Mouse (Mus musculus) right cerebral cortex, postnatal 4 days (tissue): ENCODE data around the gene Ak2.

ENCODE experiments used
- DNase-seq: peaks from one replicate; pipeline ENCODE4 v3.0.0-alpha.2; 2022

Ak2 gene

GRCm38 (mm10) chr4:128991500-128992008, at the start of gene Ak2:
Gene Ak2, plus strand, starts transcription at chr4:128991958.
- no peak for DNase-seq

- no peak for DNase-seq
Measured at GRCm38 (mm10) chr4:128942346-128942745, 49.4 kb upstream of the Ak2 start.

DNA sequence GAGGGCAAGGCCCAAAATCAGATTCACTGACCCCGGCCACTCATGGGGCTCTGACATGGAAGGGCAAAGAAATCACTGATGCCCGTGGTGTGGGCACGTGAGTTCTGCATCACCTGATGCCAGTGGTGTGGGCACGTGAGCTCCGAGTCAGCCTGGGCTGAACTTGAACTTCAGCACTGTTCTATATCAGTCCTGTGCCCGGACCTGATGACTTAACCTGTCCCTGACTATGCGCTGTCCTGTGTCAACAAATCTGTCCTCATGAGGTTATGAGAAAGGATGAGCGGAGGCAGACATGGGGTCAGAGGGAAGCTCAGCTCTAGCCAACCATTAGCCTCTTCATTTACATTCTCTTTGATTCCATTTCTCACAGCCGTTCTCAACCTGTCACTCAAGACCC, 45.0 kb upstream of the Ak2 start:
- no peak for DNase-seq

DNA sequence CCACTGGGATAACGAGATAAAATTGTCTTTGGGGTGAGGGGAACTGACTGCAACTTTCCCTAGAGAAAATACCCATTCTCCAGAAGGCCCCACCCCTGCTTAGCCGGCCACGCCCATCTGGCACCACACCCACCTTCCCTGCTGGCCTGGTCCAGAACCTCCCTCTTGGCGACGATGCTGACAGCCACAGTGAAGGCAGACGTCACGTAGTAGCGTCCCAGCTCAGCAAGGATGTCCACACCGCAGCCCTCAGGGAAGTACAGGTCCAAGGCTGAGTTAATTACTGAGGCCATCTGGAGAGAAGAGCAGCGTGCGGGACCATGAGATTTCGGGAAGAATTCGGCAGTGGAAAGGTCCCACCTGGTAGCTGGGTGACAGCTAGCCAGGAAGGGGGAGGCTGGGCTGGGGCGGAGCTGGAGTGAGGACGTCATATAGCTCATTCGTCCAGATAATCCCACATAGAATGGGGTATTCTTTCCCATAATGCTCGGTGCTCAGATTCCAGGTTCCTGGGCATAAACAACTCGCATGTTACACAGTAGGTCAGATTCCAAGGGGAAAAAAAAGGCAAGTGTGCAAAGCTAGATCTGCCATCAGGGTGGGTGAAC, 44.3 kb upstream of the Ak2 start:
- peak; percentile 13 for DNase-seq

- DNase-seq = peak; percentile 57
Measured at GRCm38 (mm10) chr4:128948137-128948674, 43.6 kb upstream of the Ak2 start.

DNA sequence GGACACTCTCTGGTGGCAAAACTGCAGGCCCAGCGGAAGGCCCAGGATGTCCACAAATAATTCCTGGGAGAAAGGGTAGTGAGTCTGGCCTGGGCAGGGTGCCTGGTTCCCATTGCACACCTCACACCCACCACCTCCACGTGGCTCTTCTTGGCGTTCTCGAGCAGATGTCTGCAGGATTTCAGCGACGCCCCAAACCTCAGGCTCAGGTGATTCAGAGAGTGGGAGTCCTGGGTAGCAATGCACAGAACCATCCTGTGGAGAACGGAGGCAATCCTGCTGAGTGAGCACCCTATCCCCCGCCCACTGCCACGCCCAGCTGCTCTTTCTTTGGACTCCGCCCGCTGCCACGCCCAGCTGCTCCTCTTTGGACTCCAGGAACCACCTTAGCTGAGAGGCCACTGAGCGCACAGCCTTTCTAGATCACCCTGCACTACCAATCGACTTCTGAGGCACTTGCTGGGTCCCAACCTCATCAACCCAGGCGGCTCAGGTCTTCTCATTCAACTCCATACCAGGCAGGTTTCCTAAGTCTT, 42.2 kb upstream of the Ak2 start:
- DNase-seq = no peak

GRCm38 (mm10) chr4:128950461-128950860, 41.3 kb upstream of the Ak2 start:
- peak; percentile 11 for DNase-seq

- DNase-seq = no peak
Measured at GRCm38 (mm10) chr4:128953851-128954250, 37.9 kb upstream of the Ak2 start.

DNA sequence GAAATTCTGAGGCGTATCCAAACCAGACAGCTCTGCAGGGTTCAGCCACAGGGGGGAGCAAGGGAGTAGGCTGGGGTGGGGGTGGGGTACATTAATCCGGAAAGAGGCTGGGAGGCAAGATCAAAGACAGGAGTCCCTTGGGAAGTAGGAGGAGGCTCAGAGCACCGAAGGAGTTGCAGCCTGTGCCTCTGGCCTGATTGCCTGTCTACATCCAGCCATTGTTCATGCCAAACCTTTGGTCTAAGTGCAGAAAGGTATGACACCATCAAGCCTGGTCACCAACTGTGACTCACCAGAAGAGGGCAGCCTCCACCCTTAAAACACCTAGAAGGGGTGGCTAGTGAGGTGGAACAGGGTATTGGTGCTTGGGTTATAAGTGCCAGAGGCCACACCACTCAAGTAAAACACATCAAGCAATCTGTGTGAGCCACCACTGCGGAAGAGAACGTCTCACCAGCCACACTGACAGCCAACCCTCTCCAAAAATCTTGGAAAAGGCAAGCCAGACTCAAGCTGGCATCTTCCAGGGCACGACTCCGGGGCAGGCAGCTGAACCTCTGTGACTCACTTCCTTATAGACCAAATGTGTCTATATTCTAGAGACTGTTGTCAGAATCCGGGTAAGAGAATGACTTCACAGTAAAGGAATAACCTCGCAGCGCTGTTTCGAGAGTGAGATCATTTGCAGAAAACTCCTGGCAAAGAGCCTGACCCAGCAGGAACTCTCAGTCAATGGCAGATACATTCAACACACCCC, 34.4 kb upstream of the Ak2 start:
- peak; percentile 48 for DNase-seq

GRCm38 (mm10) chr4:128958156-128958555, 33.6 kb upstream of the Ak2 start:
- no peak for DNase-seq

GRCm38 (mm10) chr4:128958849-128959248, 32.9 kb upstream of the Ak2 start:
- DNase-seq = no peak

DNA sequence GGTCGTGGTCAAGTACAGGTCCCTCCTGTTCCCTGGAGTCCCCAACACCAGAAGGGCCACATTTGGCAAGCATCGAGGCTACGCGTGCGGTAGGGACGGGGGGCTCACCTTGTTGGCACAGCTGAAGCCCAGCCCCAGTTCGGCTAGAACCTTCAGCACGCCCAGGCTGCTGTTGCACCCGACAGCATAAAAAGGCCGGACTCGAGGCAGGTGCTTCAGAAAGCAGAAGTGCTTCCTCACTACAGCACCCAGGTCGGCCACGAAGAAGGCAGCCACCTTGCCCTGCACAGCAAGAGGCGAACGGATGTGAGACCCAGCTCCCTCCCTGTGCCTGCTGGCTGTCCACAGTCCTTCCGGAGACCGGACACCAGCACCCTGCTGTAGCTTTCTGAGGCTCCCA, 32.1 kb upstream of the Ak2 start:
- DNase-seq = no peak

- DNase-seq = no peak
Measured at GRCm38 (mm10) chr4:128961301-128962028, 30.3 kb upstream of the Ak2 start.

GRCm38 (mm10) chr4:128962029-128962925, 29.5 kb upstream of the Ak2 start, which contains the start of gene Azin2:
Gene Azin2, minus strand, starts transcription at chr4:128962442.
- peak; percentile 97 for DNase-seq

DNA sequence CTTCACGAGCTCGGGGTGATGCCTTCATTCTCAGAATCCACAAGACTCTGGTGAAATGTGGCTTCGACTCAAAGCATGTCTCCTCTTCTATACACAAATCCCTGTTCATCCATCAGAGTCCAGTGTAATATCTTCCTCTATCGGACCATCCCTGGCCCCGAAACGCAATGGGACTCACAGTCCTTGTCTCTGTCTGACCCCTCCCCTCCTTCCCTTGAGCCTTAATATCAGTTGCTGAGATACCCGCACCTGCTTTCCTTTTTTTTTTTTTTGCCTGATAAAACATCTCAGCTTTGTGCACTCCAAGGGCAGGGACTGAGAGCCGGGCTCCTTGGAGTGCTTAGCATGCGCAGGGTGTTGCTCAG, 28.9 kb upstream of the Ak2 start:
- DNase-seq = no peak

- DNase-seq = peak; percentile 58
Measured at GRCm38 (mm10) chr4:128966751-128967150, 25.0 kb upstream of the Ak2 start.

- DNase-seq = no peak
Measured at GRCm38 (mm10) chr4:128969081-128969480, 22.7 kb upstream of the Ak2 start.

GRCm38 (mm10) chr4:128969607-128970416, 21.9 kb upstream of the Ak2 start:
- DNase-seq = no peak

GRCm38 (mm10) chr4:128970417-128970807, 21.3 kb upstream of the Ak2 start:
- no peak for DNase-seq

DNA sequence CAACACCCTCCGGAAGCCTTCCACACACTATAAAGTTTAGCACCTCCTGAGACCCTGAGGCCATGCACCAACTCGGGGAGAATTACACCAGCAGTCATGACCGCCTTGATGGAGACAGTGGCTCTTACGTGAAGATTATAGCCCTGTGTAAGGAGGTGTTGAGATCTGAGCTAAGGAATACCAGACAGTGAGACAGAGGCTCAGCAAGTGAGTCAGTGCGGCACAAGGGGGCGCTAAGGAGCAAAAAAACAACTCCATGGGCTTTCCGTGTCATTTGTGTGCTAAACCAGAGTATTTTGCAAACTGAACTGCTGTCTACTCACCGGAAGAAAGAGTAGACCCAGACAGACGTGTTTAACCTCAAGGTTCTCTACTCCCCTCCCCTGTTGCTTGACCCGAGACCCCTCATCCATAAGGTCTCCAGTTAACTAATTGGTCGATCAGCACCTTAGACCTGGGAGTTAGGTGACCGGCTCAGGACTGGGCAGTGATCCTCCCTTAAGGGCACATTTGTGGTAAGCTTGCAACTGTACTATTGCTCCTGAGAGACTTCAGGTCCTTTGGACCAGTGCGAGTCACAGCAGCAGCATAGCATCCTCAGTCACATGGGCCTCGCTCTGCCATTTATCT, 20.6 kb upstream of the Ak2 start:
- DNase-seq = peak; percentile 95

DNA sequence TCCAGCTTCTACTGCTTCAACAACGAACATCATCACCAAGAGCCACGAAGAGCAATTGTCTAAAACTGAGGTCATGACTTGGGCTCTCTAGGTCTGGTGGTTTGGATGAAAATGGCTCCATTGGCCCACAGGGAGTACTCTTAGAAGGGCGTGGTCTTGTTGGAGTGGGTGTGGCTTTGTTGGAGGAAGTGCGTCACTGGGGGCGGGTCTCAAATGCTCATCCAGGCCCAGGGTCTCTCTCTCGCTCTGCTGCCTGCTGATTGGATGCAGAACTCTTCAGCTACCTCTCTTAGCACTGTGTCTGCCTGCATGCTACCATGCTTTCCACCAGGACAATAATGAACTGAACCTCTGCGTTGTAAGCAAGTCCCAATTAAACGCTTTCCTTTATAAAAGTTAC, 17.1 kb upstream of the Ak2 start:
- no peak for DNase-seq
